Mouse (Mus musculus) forebrain, postnatal 0 days (tissue): ENCODE measurements at regions not wholly inside any gene's neighbourhood (a gene's known extent, or its start where the extent isn't known, plus 50 kb on each side); places are given as distances from the start of the nearest gene placed in this dataset.
A peak's percentile ranks its signal among the peaks of the same experiment; 100 is the strongest.

Experiments used
- ATAC-seq: fragments of 200-750 bp; cut with Nextera tagmentation; 2 replicates; pipeline ENCODE4 v1.8.0; 2017; ENCODE audit warnings: mild to moderate bottlenecking, moderate library complexity
- DNase-seq: peaks from one replicate; pipeline ENCODE4 v3.0.0-alpha.2; 2015
- H3K27ac ChIP-seq: fragments of 300-500 bp; sonication (generic); 2 replicates; pipeline ENCODE4 v1.5.1; 2014; ENCODE audit warnings: low read depth, mild to moderate bottlenecking, antibody characterized with exemption, low read length, moderate library complexity, mixed read lengths
- H3K27me3 ChIP-seq: fragments of 300-500 bp; sonication (generic); 2 replicates; pipeline ENCODE4 v1.6.1; 2014; ENCODE audit warnings: mild to moderate bottlenecking, low read length, mixed read lengths; ENCODE audit not compliant: insufficient read depth
- H3K36me3 ChIP-seq: fragments of 300-500 bp; sonication (generic); 2 replicates; pipeline ENCODE4 v1.6.1; 2014; ENCODE audit warnings: mild to moderate bottlenecking, moderate library complexity; ENCODE audit not compliant: insufficient read depth
- H3K4me1 ChIP-seq: fragments of 300-500 bp; sonication (generic); 2 replicates; pipeline ENCODE4 v1.6.1; 2014; ENCODE audit warnings: antibody characterized with exemption; ENCODE audit not compliant: insufficient read depth
- H3K4me2 ChIP-seq: fragments of 300-500 bp; sonication (generic); 2 replicates; pipeline ENCODE4 v1.6.1; 2014; ENCODE audit warnings: low read depth, mild to moderate bottlenecking, moderate library complexity
- H3K4me3 ChIP-seq: fragments of 300-500 bp; sonication (generic); 2 replicates; pipeline ENCODE4 v1.5.1; 2014; ENCODE audit warnings: low read depth, low read length, mixed read lengths
- H3K9ac ChIP-seq: fragments of 300-500 bp; sonication (generic); 2 replicates; pipeline ENCODE4 v1.6.1; 2014; ENCODE audit warnings: mild to moderate bottlenecking
- H3K9me3 ChIP-seq: fragments of 300-500 bp; sonication (generic); 2 replicates; pipeline ENCODE4 v1.6.1; 2016; ENCODE audit warnings: low read length
- CTCF ChIP-seq: sonication (generic); IDR thresholded peaks from 2 replicates; pipeline ENCODE4 v1.5.1; 2016; ENCODE audit warnings: antibody characterized with exemption, control low read depth, low read depth
- WGBS: fragments of 180-500 bp; shearing (Covaris S2); extraction: QIAGEN DNeasy Blood & Tissue Kit; methylation state at CpG from one replicate; pipeline ENCODE4 v1.1.7; 2014; 5-methylcytosine and 5-hydroxymethylcytosine counted together

GRCm38 (mm10) chr13:112078088-112078487, 210.2 kb upstream of the Ankrd55 start:
- no peak overlapping the region for H3K4me3 ChIP-seq
- H3K36me3 ChIP-seq = no peaks in the 10 kb centered on the region
- 87% methylated on average over 5 of the region's 5 CpGs for WGBS
- ATAC-seq (no peak), DNase-seq (no peak)
- H3K27ac ChIP-seq = no peak overlapping the region
- TF ChIP-seq CTCF = no peak
- no peak overlapping the region for H3K9ac ChIP-seq
- no peaks in the 10 kb centered on the region for H3K4me1 ChIP-seq
- no peaks in the 10 kb centered on the region for H3K27me3 ChIP-seq
- H3K4me2 ChIP-seq = no peak overlapping the region
- no peaks in the 10 kb centered on the region for H3K9me3 ChIP-seq

DNA sequence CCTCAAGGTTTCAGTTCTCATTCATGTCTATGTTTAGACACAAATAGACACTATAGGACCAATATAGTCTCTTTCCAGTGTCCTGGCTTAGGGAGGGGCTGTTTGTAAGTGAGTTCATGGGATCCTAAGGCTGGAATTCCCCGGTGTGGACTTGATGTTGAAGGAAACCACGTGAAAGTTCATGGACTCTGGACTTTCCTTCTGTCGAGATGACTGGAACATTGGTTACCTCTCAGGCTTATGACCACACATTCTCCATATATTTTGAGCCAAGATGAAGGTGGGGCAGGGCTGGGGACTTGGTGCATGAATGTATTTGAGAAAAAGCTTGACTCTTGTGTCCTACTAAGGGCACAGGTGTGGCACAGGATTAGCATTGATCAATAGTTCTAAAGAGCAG, 206.3 kb upstream of the Ankrd55 start:
- Histone ChIP-seq H3K27me3 (no peaks in the 10 kb centered on the region; the same call in 1 of the 2 replicates), H3K9ac (no peak overlapping the region), H3K27ac (no peak overlapping the region), H3K4me1 (no peaks in the 10 kb centered on the region), H3K4me2 (no peak overlapping the region), H3K9me3 (no peaks in the 10 kb centered on the region), H3K36me3 (no peaks in the 10 kb centered on the region), H3K4me3 (no peak overlapping the region)
- WGBS = 88% methylated on average over 3 of the region's 3 CpGs
- no peak for TF ChIP-seq CTCF
- ATAC-seq (no peak), DNase-seq (no peak)

GRCm38 (mm10) chr13:112084484-112085278, 203.6 kb upstream of the Ankrd55 start:
- Histone ChIP-seq H3K27me3 (no peaks in the 10 kb centered on the region; the same call in 1 of the 2 replicates), H3K27ac (no peak overlapping the region), H3K9me3 (no peaks in the 10 kb centered on the region), H3K9ac (no peak overlapping the region), H3K4me1 (no peaks in the 10 kb centered on the region), H3K36me3 (no peaks in the 10 kb centered on the region), H3K4me2 (0 out of 2 replicates have a peak overlapping the region, but pooled peaks have one; percentile 14), H3K4me3 (no peak overlapping the region)
- DNase-seq (peak; percentile 32), ATAC-seq (peak; percentile 61; the same call in 1 of the 2 replicates)
- WGBS = 41% methylated on average over 15 of the region's 15 CpGs
- no peak for TF ChIP-seq CTCF

- Histone ChIP-seq H3K27ac (no peak overlapping the region), H3K9ac (no peak overlapping the region), H3K4me1 (no peaks in the 10 kb centered on the region), H3K4me3 (no peak overlapping the region), H3K36me3 (no peaks in the 10 kb centered on the region), H3K27me3 (no peaks in the 10 kb centered on the region; the same call in 1 of the 2 replicates), H3K9me3 (no peaks in the 10 kb centered on the region), H3K4me2 (no peak overlapping the region)
- WGBS = 27% methylated on average over 5 of the region's 5 CpGs
- DNase-seq (no peak), ATAC-seq (no peak)
- no peak for TF ChIP-seq CTCF
Measured at GRCm38 (mm10) chr13:112088312-112088771, 199.9 kb upstream of the Ankrd55 start.

GRCm38 (mm10) chr13:112090737-112091136, 197.5 kb upstream of the Ankrd55 start:
- no peak for TF ChIP-seq CTCF
- no peaks in the 10 kb centered on the region; the same call in 1 of the 2 replicates for H3K27me3 ChIP-seq
- H3K27ac ChIP-seq = no peak overlapping the region
- H3K9ac ChIP-seq = no peak overlapping the region
- no peak overlapping the region for H3K4me2 ChIP-seq
- H3K4me3 ChIP-seq = no peak overlapping the region
- 74% methylated on average over 8 of the region's 8 CpGs for WGBS
- no peak for ATAC-seq
- DNase-seq = no peak
- H3K4me1 ChIP-seq = no peaks in the 10 kb centered on the region
- no peaks in the 10 kb centered on the region for H3K36me3 ChIP-seq
- H3K9me3 ChIP-seq = no peaks in the 10 kb centered on the region

- DNase-seq (no peak), ATAC-seq (no peak)
- no peaks in the 10 kb centered on the region for H3K9me3 ChIP-seq
- H3K9ac ChIP-seq = no peak overlapping the region
- no peak for TF ChIP-seq CTCF
- H3K4me1 ChIP-seq = 0 out of 2 replicates have a peak, but pooled peaks cover 2% of the 10 kb centered on the region
- H3K27ac ChIP-seq = no peak overlapping the region
- no peaks in the 10 kb centered on the region for H3K36me3 ChIP-seq
- no peak overlapping the region for H3K4me2 ChIP-seq
- H3K4me3 ChIP-seq = no peak overlapping the region
- no peaks in the 10 kb centered on the region for H3K27me3 ChIP-seq
- 75% methylated on average over 10 of the region's 10 CpGs for WGBS
Measured at GRCm38 (mm10) chr13:112095595-112096139, 192.6 kb upstream of the Ankrd55 start.

- Histone ChIP-seq H3K4me3 (peak overlapping the region; percentile 39), H3K27ac (peak overlapping the region; percentile 83), H3K9me3 (no peaks in the 10 kb centered on the region), H3K27me3 (no peaks in the 10 kb centered on the region), H3K4me1 (0 out of 2 replicates have a peak, but pooled peaks cover 3% of the 10 kb centered on the region), H3K9ac (peak overlapping the region; percentile 57), H3K4me2 (peak overlapping the region; percentile 77), H3K36me3 (no peaks in the 10 kb centered on the region)
- no peak for TF ChIP-seq CTCF
- WGBS = 48% methylated on average over 7 of the region's 7 CpGs
- no peak for DNase-seq
- peak; percentile 34 for ATAC-seq
Measured at GRCm38 (mm10) chr13:112099953-112100591, 188.2 kb upstream of the Ankrd55 start.
